Mouse (Mus musculus) frontal cortex, adult 2 months (tissue): ENCODE results near the gene Oxtr. TPM values are rescaled to one million over a fixed set of nuclear protein-coding genes. Genes with fewer than 3 reads are reported as not detected.

Source experiments
- DNase-seq, 2 experiments: peaks; one replicate each; pipeline ENCODE4 v3.0.0; 2022; ENCODE audit warnings: low spot score in 1 of 2; ENCODE audit errors: extremely low spot score in 1 of 2
- polyA plus RNA-seq: library from polyadenylated mRNA; depleted of rRNA; stranded (reverse); fragments of >200 nt; gene quantifications from 2 replicates; pipeline ENCODE4 v1.2.3, GENCODE M21; 2012; rRNA removed

Gene Oxtr
- polyA plus RNA-seq, 1 experiment = 8.7 TPM

- DNase-seq = peak in 1 of 2 experiments; percentile 17
Measured at GRCm38 (mm10) chr6:112489181-112489909, 398 bp downstream of the Oxtr start.

GRCm38 (mm10) chr6:112488821-112489180, 942 bp downstream of the Oxtr start:
- no peak for DNase-seq

GRCm38 (mm10) chr6:112487993-112488392, 1.8 kb downstream of the Oxtr start:
- DNase-seq = no peak

- DNase-seq = peak in 1 of 2 experiments; percentile 59
Measured at GRCm38 (mm10) chr6:112484316-112484715, 5.4 kb downstream of the Oxtr start.

GRCm38 (mm10) chr6:112479861-112480260, 9.9 kb downstream of the Oxtr start:
- no peak for DNase-seq

GRCm38 (mm10) chr6:112471644-112472043, 18.1 kb downstream of the Oxtr start:
- no peak for DNase-seq

GRCm38 (mm10) chr6:112466001-112466400, 23.7 kb downstream of the Oxtr start:
- DNase-seq = no peak

- no peak for DNase-seq
Measured at GRCm38 (mm10) chr6:112465441-112465840, 24.3 kb downstream of the Oxtr start.

- no peak for DNase-seq
Measured at GRCm38 (mm10) chr6:112463331-112463730, 26.4 kb downstream of the Oxtr start.

- DNase-seq = no peak
Measured at GRCm38 (mm10) chr6:112461459-112461858, 28.3 kb downstream of the Oxtr start.

- DNase-seq = no peak
Measured at GRCm38 (mm10) chr6:112459341-112459749, 30.4 kb downstream of the Oxtr start, which contains the start of gene Cav3. TSS of gene Cav3 (plus strand) at chr6:112459505.

GRCm38 (mm10) chr6:112445675-112446074, 44.1 kb downstream of the Oxtr start:
- no peak for DNase-seq

- peak in 1 of 2 experiments; percentile 23 for DNase-seq
Measured at GRCm38 (mm10) chr6:112426018-112426732, 63.6 kb downstream of the Oxtr start.

- peak; percentile 46 to 72 for DNase-seq
Measured at GRCm38 (mm10) chr6:112423746-112424501, 65.8 kb downstream of the Oxtr start.

Other genes with a start within 250 kb of the Oxtr start
- 10.7 and 12.6 TPM in 2 replicates for gene Lmcd1, start 216.2 kb downstream of the Oxtr start, polyA plus RNA-seq
- gene Ssu2, start 101.9 kb downstream of the Oxtr start, polyA plus RNA-seq = 0.46 and 0.61 TPM in 2 replicates
- 0.12 and 0.25 TPM in 2 replicates for gene Cav3, start 30.4 kb downstream of the Oxtr start, polyA plus RNA-seq
- gene Rad18, start 206.7 kb upstream of the Oxtr start, polyA plus RNA-seq = 4.4 and 5.4 TPM in 2 replicates